Mouse (Mus musculus) C2C12 (cell line): ENCODE measurements at regions not wholly inside any gene's neighbourhood (a gene's known extent, or its start where the extent isn't known, plus 50 kb on each side); places are given as distances from the start of the nearest gene placed in this dataset.

Experiments
- H3K27me3 ChIP-seq: one replicate; pipeline ENCODE4 v1.6.1; 2011; ENCODE audit not compliant: control insufficient read depth, insufficient read depth, insufficient read length
- H3K36me3 ChIP-seq: one replicate; pipeline ENCODE4 v1.6.1; 2011; ENCODE audit not compliant: control insufficient read depth, insufficient read depth
- H3K4me3 ChIP-seq: one replicate; pipeline ENCODE4 v1.5.1; 2011; ENCODE audit warnings: mild to moderate bottlenecking, control low read depth; ENCODE audit not compliant: poor library complexity, insufficient read depth, severe bottlenecking
- H3K79me2 ChIP-seq: one replicate; pipeline ENCODE4 v1.6.1; 2011; ENCODE audit not compliant: control insufficient read depth, insufficient read depth
- H3K79me3 ChIP-seq: one replicate; pipeline ENCODE4 v1.6.1; 2011; ENCODE audit warnings: low read depth, control low read depth
- H3ac ChIP-seq: one replicate; pipeline ENCODE3; 2011; ENCODE audit warnings: low read depth; ENCODE audit not compliant: control insufficient read depth, insufficient read length
- CEBPB ChIP-seq: IDR thresholded peaks from one replicate; pipeline ENCODE4 v1.6.1; 2011; ENCODE audit warnings: low read depth, mild to moderate bottlenecking, control low read depth, moderate library complexity
- CTCF ChIP-seq: IDR thresholded peaks from one replicate; pipeline ENCODE4 v1.5.1; 2011; ENCODE audit not compliant: control insufficient read depth, insufficient read depth, insufficient read length
- FOSL1 ChIP-seq: IDR thresholded peaks from one replicate; pipeline ENCODE4 v1.8.0; 2011; ENCODE audit warnings: mild to moderate bottlenecking, low read length; ENCODE audit not compliant: poor library complexity, insufficient read depth, severe bottlenecking
- MAX ChIP-seq: IDR thresholded peaks from one replicate; pipeline ENCODE4 v1.6.1; 2011; ENCODE audit warnings: mild to moderate bottlenecking, control low read depth
- MYOD1 ChIP-seq: IDR thresholded peaks from one replicate; pipeline ENCODE4 v1.6.1; 2011; ENCODE audit warnings: low read depth; ENCODE audit not compliant: control insufficient read depth, insufficient read length
- MYOG ChIP-seq: IDR thresholded peaks from one replicate; pipeline ENCODE4 v1.6.1; 2011; ENCODE audit not compliant: control insufficient read depth, insufficient read length; ENCODE audit errors: extremely low read depth
- USF1 ChIP-seq: IDR thresholded peaks from one replicate; pipeline ENCODE4 v1.6.1; 2011; ENCODE audit warnings: low read depth, mild to moderate bottlenecking, control low read depth, moderate library complexity

DNA sequence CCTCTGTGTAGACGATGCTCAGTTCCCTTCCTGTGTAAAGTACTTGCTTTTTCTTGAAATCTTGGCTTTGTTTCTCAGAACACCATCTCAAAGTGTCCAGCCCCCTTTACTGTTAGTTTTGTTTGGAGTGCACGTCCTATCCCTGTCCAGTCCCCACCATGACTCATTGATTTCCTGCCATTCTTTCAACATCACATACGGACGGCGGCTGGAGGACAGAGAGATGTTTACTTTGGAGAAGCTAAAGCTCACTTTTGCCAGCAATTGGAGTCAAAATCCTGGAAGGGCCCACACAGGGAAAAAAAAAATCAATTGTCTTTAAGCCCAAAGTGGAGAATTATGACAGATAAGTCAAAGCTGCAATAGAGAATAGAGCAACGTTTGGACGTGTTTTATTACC is 51.8 kb downstream of the Gm5426 start:
- Histone ChIP-seq H3K36me3 (no peaks in the 10 kb centered on the region), H3K79me3 (no peaks in the 10 kb centered on the region)
- TF ChIP-seq USF1 (no peak), CTCF (no peak), FOSL1 (peak; percentile 22), MYOD1 (no peak), CEBPB (peak; percentile 89), MAX (peak; percentile 16), MYOG (no peak)

GRCm38 (mm10) chr10:96190168-96190987 is 54.0 kb downstream of the Gm5426 start:
- no peaks in the 10 kb centered on the region for H3K79me3 ChIP-seq
- no peaks in the 10 kb centered on the region for H3K36me3 ChIP-seq
- H3K79me2 ChIP-seq: no peaks in the 10 kb centered on the region
- no peak for TF ChIP-seq FOSL1
- no peak for TF ChIP-seq CTCF
- TF ChIP-seq MAX: no peak
- TF ChIP-seq MYOD1: no peak
- TF ChIP-seq CEBPB: no peak
- TF ChIP-seq USF1: no peak
- H3K4me3 ChIP-seq: no peak overlapping the region
- H3K27me3 ChIP-seq: no peaks in the 10 kb centered on the region
- no peak overlapping the region for H3ac ChIP-seq

More for the DNA sequence above, 51.8 kb downstream of the Gm5426 start:
- Histone ChIP-seq H3K27me3 (no peaks in the 10 kb centered on the region), H3ac (no peak overlapping the region), H3K79me2 (no peaks in the 10 kb centered on the region), H3K4me3 (no peak overlapping the region)

- no peak for TF ChIP-seq MYOG
- Histone ChIP-seq H3K4me3 (no peak overlapping the region), H3K79me2 (no peaks in the 10 kb centered on the region), H3K79me3 (no peaks in the 10 kb centered on the region), H3ac (no peak overlapping the region), H3K27me3 (no peaks in the 10 kb centered on the region), H3K36me3 (no peaks in the 10 kb centered on the region)
These were observed 64.7 kb downstream of the Gm5426 start for GRCm38 (mm10) chr10:96200932-96201641.

DNA sequence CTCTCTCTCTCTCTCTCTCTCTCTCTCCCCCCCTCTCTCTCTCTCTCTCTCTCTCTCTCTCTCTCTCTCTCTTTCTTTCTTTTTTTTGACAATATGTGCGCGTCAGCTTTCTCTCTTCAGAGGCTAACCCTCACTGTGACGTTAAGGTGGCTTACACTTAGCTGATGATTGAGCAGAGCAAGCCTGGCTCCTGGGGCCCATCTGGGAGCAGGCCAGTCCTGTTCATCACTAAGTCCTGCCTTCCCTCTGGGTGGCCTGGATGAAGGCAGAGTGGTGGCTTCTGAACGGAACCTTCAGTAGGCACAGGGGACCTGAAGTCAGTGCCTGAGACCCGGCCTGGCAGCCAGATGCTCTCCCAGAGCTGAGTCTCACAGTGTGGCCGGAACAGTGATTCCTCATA is 65.5 kb downstream of the Gm5426 start:
- Histone ChIP-seq H3K36me3 (no peaks in the 10 kb centered on the region), H3K79me2 (no peaks in the 10 kb centered on the region), H3ac (no peak overlapping the region), H3K79me3 (no peaks in the 10 kb centered on the region), H3K4me3 (no peak overlapping the region), H3K27me3 (no peaks in the 10 kb centered on the region)
- TF ChIP-seq CTCF (no peak), MYOG (no peak), FOSL1 (no peak), MAX (no peak), MYOD1 (no peak), USF1 (no peak), CEBPB (no peak)

DNA sequence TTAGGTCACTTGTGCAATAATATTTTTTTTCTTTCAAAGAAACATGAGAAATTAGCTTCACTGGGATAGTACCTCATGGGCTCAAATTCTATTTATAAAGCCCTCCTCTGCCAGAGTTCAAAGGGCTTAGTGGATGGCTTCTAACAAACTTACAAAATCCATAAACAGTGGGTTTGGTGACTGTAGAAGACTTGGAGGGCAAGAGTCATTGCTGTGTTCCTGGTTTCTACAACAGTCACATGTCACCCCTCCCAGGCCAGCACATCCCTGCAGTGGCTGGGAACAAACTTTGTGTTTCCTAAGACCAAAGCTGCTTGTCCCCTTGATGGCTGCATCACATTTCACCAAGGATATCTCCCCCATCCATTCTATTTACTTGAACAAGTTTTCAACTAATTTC is 66.5 kb downstream of the Gm5426 start:
- no peaks in the 10 kb centered on the region for H3K27me3 ChIP-seq
- no peak overlapping the region for H3K4me3 ChIP-seq
- H3K36me3 ChIP-seq: no peaks in the 10 kb centered on the region
- TF ChIP-seq MYOD1: no peak
- no peak for TF ChIP-seq FOSL1
- no peak for TF ChIP-seq MAX
- no peak for TF ChIP-seq MYOG
- TF ChIP-seq CTCF: no peak
- no peak for TF ChIP-seq CEBPB
- TF ChIP-seq USF1: no peak
- H3K79me3 ChIP-seq: no peaks in the 10 kb centered on the region
- H3ac ChIP-seq: no peak overlapping the region
- H3K79me2 ChIP-seq: no peaks in the 10 kb centered on the region

DNA sequence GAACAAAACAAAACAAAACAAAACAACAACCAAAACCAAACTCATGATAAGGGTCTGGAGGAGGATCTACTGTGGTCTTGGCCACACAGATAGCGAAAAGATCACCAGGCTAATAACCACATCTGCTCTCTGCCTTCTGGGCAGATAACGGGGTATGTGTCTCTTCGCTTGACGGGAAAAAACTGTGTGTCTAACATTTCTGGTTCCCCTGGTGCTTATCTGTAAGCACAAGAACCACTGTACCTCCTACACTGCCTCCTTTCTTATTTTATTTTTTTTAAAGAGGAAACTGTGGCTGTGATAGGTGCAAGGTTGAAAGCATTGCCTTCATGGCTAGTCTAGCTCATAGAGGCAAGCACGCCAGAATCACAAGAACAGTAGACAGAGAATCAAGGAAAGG is 67.8 kb downstream of the Gm5426 start:
- Histone ChIP-seq H3K79me2 (no peaks in the 10 kb centered on the region), H3K36me3 (no peaks in the 10 kb centered on the region)
- TF ChIP-seq FOSL1: no peak
- TF ChIP-seq USF1: no peak
- TF ChIP-seq MYOG: no peak
- no peak for TF ChIP-seq CTCF
- no peak for TF ChIP-seq MAX
- no peak for TF ChIP-seq MYOD1
- TF ChIP-seq CEBPB: no peak

More for the DNA sequence above, 67.8 kb downstream of the Gm5426 start:
- no peak overlapping the region for H3ac ChIP-seq
- no peaks in the 10 kb centered on the region for H3K79me3 ChIP-seq
- no peak overlapping the region for H3K4me3 ChIP-seq
- no peaks in the 10 kb centered on the region for H3K27me3 ChIP-seq
